Mouse (Mus musculus) embryonic fibroblast, embryonic 13.5 days (primary cell): ENCODE measurements around the gene Tmpo.

ENCODE experiments used
- CTCF ChIP-seq: IDR thresholded peaks from 2 replicates; pipeline ENCODE4 v1.5.1; 2011; ENCODE audit warnings: mild to moderate bottlenecking, control low read depth, low read length, moderate library complexity, borderline replicate concordance; ENCODE audit not compliant: insufficient read depth
- POLR2A ChIP-seq: IDR thresholded peaks from 2 replicates; pipeline ENCODE4 v1.6.1; 2011; ENCODE audit warnings: low read depth, mild to moderate bottlenecking, control low read depth, low read length, moderate library complexity

GRCm38 (mm10) chr10:91128551-91129160 is 52.5 kb downstream of the Tmpo start:
- TF ChIP-seq POLR2A (no peak), CTCF (no peak)
